Comparison of ENCODE assay signal across 9 mouse cellular contexts in the genomic region with DNA sequence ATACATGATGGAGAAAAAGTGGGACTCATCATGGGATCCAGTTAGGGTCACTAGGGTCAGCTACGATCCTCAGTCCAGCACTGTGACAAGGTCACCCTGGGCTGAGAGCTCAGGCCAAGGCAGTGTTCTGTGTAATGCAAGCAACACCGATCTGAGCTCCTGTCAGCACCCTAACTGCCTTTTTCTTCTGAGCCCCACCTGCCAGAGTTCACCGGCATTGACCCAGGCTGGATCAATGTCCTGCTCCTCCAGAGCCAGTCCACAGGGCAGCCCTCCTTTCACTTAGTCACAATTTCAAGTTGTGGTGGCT. TPM values are rescaled to one million over a fixed set of nuclear protein-coding genes. Genes with fewer than 3 reads are reported as not detected.
DNase-seq lines count a peak whose midpoint lies in the region; ATAC-seq and TF ChIP-seq lines count a peak whose summit lies in the region.
"Had no signal": no experiment of that assay in that cellular context is flagged by ENCODE, and none has a peak within 500 bp of the region (broad histone marks: within the 10 kb centered on the region; RNA-seq: fewer than 3 reads in every experiment).

No protein-coding gene starts in this region.

- H3K4me1 ChIP-seq in lung, embryonic 14.5 days (ENCODE audit: insufficient read depth), result peaks cover 32% of the 10 kb centered on the region
- peaks cover 46% of the 10 kb centered on the region for H3K4me1 ChIP-seq in limb, embryonic 12.5 days (replicated peaks)
- H3K4me1 ChIP-seq in olfactory bulb, adult 2 months (ENCODE audit: control insufficient read depth, insufficient read depth, low read length), result peaks cover 67% of the 10 kb centered on the region

- no peak for TF ChIP-seq POLR2A in olfactory bulb, adult 2 months (IDR thresholded peaks at IDR 0.05; ENCODE audit: insufficient read depth, low read depth, low read length)

- 79% methylated on average over 3 of the region's 3 CpGs for WGBS in lung, embryonic 14.5 days
- 87% methylated on average over 3 of the region's 3 CpGs for WGBS in limb, embryonic 12.5 days
- 84% methylated on average over 3 of the region's 3 CpGs for WGBS in olfactory bulb, adult 2 months

- peak overlapping the region; percentile 67 for H3K4me3 ChIP-seq in lung, embryonic 14.5 days (ENCODE audit: low read depth, low read length)
- peak overlapping the region; percentile 73 for H3K4me3 ChIP-seq in limb, embryonic 12.5 days (replicated peaks)
- peak overlapping the region; percentile 81; the same call in 1 of the 2 replicates for H3K4me3 ChIP-seq in olfactory bulb, adult 2 months (ENCODE audit: insufficient read depth, low read depth, low read length)

- H3K9me3 ChIP-seq in lung, embryonic 14.5 days (ENCODE audit: low read depth, low read length), result no peaks in the 10 kb centered on the region
- no peaks in the 10 kb centered on the region for H3K9me3 ChIP-seq in limb, embryonic 12.5 days

- peak overlapping the region; percentile 72 for H3K9ac ChIP-seq in lung, embryonic 14.5 days
- peak overlapping the region; percentile 84; the same call in 1 of the 2 replicates for H3K9ac ChIP-seq in limb, embryonic 12.5 days (replicated peaks)

- DNase-seq in lung, embryonic 14.5 days, result no peak
- no peak for DNase-seq in lung, postnatal 10 days
- DNase-seq in heart, adult 9 months (ENCODE audit: low spot score in 2 of 2), result peak; percentile 56 to 64
- DNase-seq in left cerebral cortex, postnatal 10 days (ENCODE audit: extremely low spot score in 1 of 2, low spot score in 2 of 2), result no peak
- no peak for DNase-seq in adrenal gland, postnatal 14 days

- intact Hi-C loops in left cerebral cortex, postnatal 10 days (cut with DNase I), result no loop called here

- no peak for ATAC-seq in lung, embryonic 14.5 days (ENCODE audit: insufficient read depth)
- no peak; the same call in 1 of the 2 replicates for ATAC-seq in limb, embryonic 12.5 days (ENCODE audit: insufficient number of reproducible peaks, insufficient read depth, low FRiP score, low TSS enrichment, low read depth)
- ATAC-seq in activated CD4-positive, CD25-positive, alpha-beta regulatory T cell, adult 4 months, result no peak

- peak overlapping the region; percentile 84 for H3K4me2 ChIP-seq in lung, embryonic 14.5 days
- H3K4me2 ChIP-seq in limb, embryonic 12.5 days, result peak overlapping the region; percentile 68

- peaks cover 20% of the 10 kb centered on the region; the same call in 1 of the 2 replicates for H3K36me3 ChIP-seq in lung, embryonic 14.5 days (ENCODE audit: insufficient read depth)
- H3K36me3 ChIP-seq in limb, embryonic 12.5 days, result peaks cover 69% of the 10 kb centered on the region

- peak overlapping the region; percentile 27; the same call in 1 of the 2 replicates for H3K27ac ChIP-seq in lung, embryonic 14.5 days (ENCODE audit: low read depth)
- peak overlapping the region; percentile 86 for H3K27ac ChIP-seq in limb, embryonic 12.5 days
- peak overlapping the region; percentile 10; the same call in 1 of the 2 replicates for H3K27ac ChIP-seq in olfactory bulb, adult 2 months (ENCODE audit: insufficient read depth, low read depth, low read length)

- no peaks in the 10 kb centered on the region for H3K27me3 ChIP-seq in lung, embryonic 14.5 days (ENCODE audit: insufficient read depth, low read length)
- H3K27me3 ChIP-seq in limb, embryonic 12.5 days, result no peaks in the 10 kb centered on the region
- H3K27me3 ChIP-seq: Patski had no signal

- TF ChIP-seq CTCF in lung, embryonic 14.5 days (IDR thresholded peaks at IDR 0.05; ENCODE audit: low read depth), result no peak
- no peak for TF ChIP-seq CTCF in olfactory bulb, adult 2 months (IDR thresholded peaks at IDR 0.05; ENCODE audit: insufficient read depth, low read depth, low read length)

RNA-seq across cellular contexts. Expression of a gene that starts 13.2 kb away (rescaled TPM):
- 30.7 and 35.0 TPM in 2 replicates for polyA plus RNA-seq in lung, embryonic 14.5 days (2014; fragmentation: Nextera tagmentation; extraction: Ambion mirVana)
- 60.4 and 65.4 TPM in 2 replicates for polyA plus RNA-seq in limb, embryonic 12.5 days (2016; fragmentation: Nextera tagmentation; extraction: Ambion mirVana)
- not detected in 2 replicates for polyA plus RNA-seq in olfactory bulb, adult 2 months (2012; ENCODE audit: insufficient read depth, insufficient read length, low replicate concordance, missing spikeins)
- under 1 TPM in 1 of 2 experiments, not detected in 1; 0.30 TPM for polyA plus RNA-seq in activated CD4-positive, CD25-positive, alpha-beta regulatory T cell, adult 4 months (2017; shearing (Covaris generic))
- 10 to 100 TPM; 82.6 to 89.0 TPM for total RNA-seq in left cerebral cortex, postnatal 10 days (2021)
- total RNA-seq in adrenal gland, postnatal 14 days (2021), result 45.1 and 60.5 TPM in 2 replicates

RNA-seq across cellular contexts. Expression of a gene that starts 45.8 kb away (rescaled TPM):
- polyA plus RNA-seq in lung, embryonic 14.5 days (2014; fragmentation: Nextera tagmentation; extraction: Ambion mirVana), result 224 and 239 TPM in 2 replicates
- 194 and 208 TPM in 2 replicates for polyA plus RNA-seq in limb, embryonic 12.5 days (2016; fragmentation: Nextera tagmentation; extraction: Ambion mirVana)
- polyA plus RNA-seq in olfactory bulb, adult 2 months (2012; ENCODE audit: insufficient read depth, insufficient read length, low replicate concordance, missing spikeins), result 192 TPM in 1 of 2 replicates, not detected in the other
- polyA plus RNA-seq in activated CD4-positive, CD25-positive, alpha-beta regulatory T cell, adult 4 months (2017; shearing (Covaris generic)), result 10 to 100 TPM; 83.9 to 84.2 TPM
- total RNA-seq in left cerebral cortex, postnatal 10 days (2021), result 100 to 1,000 TPM; 103 to 113 TPM
- 160 and 166 TPM in 2 replicates for total RNA-seq in adrenal gland, postnatal 14 days (2021)

RNA-seq across cellular contexts. Expression of a gene that starts 45.9 kb away (rescaled TPM):
- 103 and 106 TPM in 2 replicates for polyA plus RNA-seq in lung, embryonic 14.5 days (2014; fragmentation: Nextera tagmentation; extraction: Ambion mirVana)
- polyA plus RNA-seq in limb, embryonic 12.5 days (2016; fragmentation: Nextera tagmentation; extraction: Ambion mirVana), result 139 and 150 TPM in 2 replicates
- polyA plus RNA-seq in olfactory bulb, adult 2 months (2012; ENCODE audit: insufficient read depth, insufficient read length, low replicate concordance, missing spikeins), result not detected in 2 replicates
- polyA plus RNA-seq in activated CD4-positive, CD25-positive, alpha-beta regulatory T cell, adult 4 months (2017; shearing (Covaris generic)), result 10 to 100 TPM; 62.3 to 65.5 TPM
- total RNA-seq in left cerebral cortex, postnatal 10 days (2021), result 10 to 100 TPM; 75.4 to 78.2 TPM
- total RNA-seq in adrenal gland, postnatal 14 days (2021), result 72.1 and 82.3 TPM in 2 replicates

RNA-seq across cellular contexts. Expression of a gene that starts 48.8 kb away (rescaled TPM):
- polyA plus RNA-seq in lung, embryonic 14.5 days (2014; fragmentation: Nextera tagmentation; extraction: Ambion mirVana), result not detected in 2 replicates
- polyA plus RNA-seq in limb, embryonic 12.5 days (2016; fragmentation: Nextera tagmentation; extraction: Ambion mirVana), result not detected in 2 replicates
- polyA plus RNA-seq in olfactory bulb, adult 2 months (2012; ENCODE audit: insufficient read depth, insufficient read length, low replicate concordance, missing spikeins), result not detected in 2 replicates
- not detected for polyA plus RNA-seq in activated CD4-positive, CD25-positive, alpha-beta regulatory T cell, adult 4 months (2017; shearing (Covaris generic))
- total RNA-seq in left cerebral cortex, postnatal 10 days (2021), result not detected
- total RNA-seq in adrenal gland, postnatal 14 days (2021), result not detected in 2 replicates
- polyA plus RNA-seq: Patski had no signal

Comparison
In these comparisons a context has a peak if more than half of its experiments do, and no peak if none do; other contexts are left out.
1. DNase-seq: peak in heart, adult 9 months (2 of 2); none in lung, embryonic 14.5 days (single experiment), lung, postnatal 10 days (single experiment), left cerebral cortex, postnatal 10 days (0 of 2) and adrenal gland, postnatal 14 days (single experiment).
2. H3K27ac ChIP-seq: peak in every context shown above with its lines; median percentile 86 in limb, embryonic 12.5 days; 27 in lung, embryonic 14.5 days; 10 in olfactory bulb, adult 2 months.
3. RNA of a gene that starts 13.2 kb away (polyA plus RNA-seq): not detected in olfactory bulb, adult 2 months, 60.4 to 65.4 TPM in limb, embryonic 12.5 days and 30.7 to 35.0 TPM in lung, embryonic 14.5 days; 0.30 TPM in activated CD4-positive, CD25-positive, alpha-beta regulatory T cell, adult 4 months; every median in the first group is over 10 times any median in the second.
4. RNA of a gene that starts 45.9 kb away (polyA plus RNA-seq): 139 to 150 TPM in limb, embryonic 12.5 days, 103 to 106 TPM in lung, embryonic 14.5 days and 62.3 to 65.5 TPM in activated CD4-positive, CD25-positive, alpha-beta regulatory T cell, adult 4 months; not detected in olfactory bulb, adult 2 months; every median in the first group is over 10 times any median in the second.
5. Peak in every context shown above with its lines, with median percentiles within 50 percentile points of each other: H3K4me3 ChIP-seq.